Mouse (Mus musculus) adrenal gland, postnatal 14 days (tissue): Measurements from ENCODE around the gene Pex11a. TPM values are rescaled to one million over a fixed set of nuclear protein-coding genes. Genes with fewer than 3 reads are reported as not detected.
"Not testable (repeated sequence)": the region's sequence is repeated elsewhere in the genome, so short reads cannot be mapped to it uniquely, and the experiment has no call there.

Experiments used
- DNase-seq: peaks from one replicate; pipeline ENCODE4 v3.0.0; 2021; ENCODE audit warnings: mixed read lengths
- long read RNA-seq, 2 experiments: library from polyadenylated mRNA; stranded (forward); transcript quantifications; one replicate each; pipeline ENCODE4 v2.0.0; 2021
- total RNA-seq: library from RNA; stranded (reverse); gene quantifications from 2 replicates; pipeline ENCODE4 v1.2.3, GENCODE M21; 2021

Pex11a gene
- total RNA-seq: 45.9 and 53.5 TPM in 2 replicates
- long read RNA-seq, experiment 1, transcript Pex11a-201 (3 exons, 2,241 nt): major isoform, 29 of 46 reads
- long read RNA-seq, experiment 1, transcript Pex11a-203 (2 exons, 1,044 nt): minor isoform, 12 of 46 reads
- long read RNA-seq, experiment 1, partial matches to known transcripts: 0 of 46 reads
- long read RNA-seq, experiment 1, other reads (novel, unspliced or antisense): 3 of 46 reads
- long read RNA-seq, experiment 2, transcript Pex11a-201 (3 exons, 2,241 nt): major isoform, 26 of 43 reads
- long read RNA-seq, experiment 2, transcript Pex11a-203 (2 exons, 1,044 nt): minor isoform, 9 of 43 reads
- long read RNA-seq, experiment 2, partial matches to known transcripts: 0 of 43 reads
- long read RNA-seq, experiment 2, other reads (novel, unspliced or antisense): 3 of 43 reads

GRCm38 (mm10) chr7:79742659-79743536, at the start of gene Pex11a, which contains the start of gene Wdr93:
TSS of gene Pex11a (minus strand) at chr7:79743131.
TSS of gene Wdr93 (plus strand) at chr7:79743163.
- peak; percentile 93 for DNase-seq

- not testable (repeated sequence) for DNase-seq
Observed at GRCm38 (mm10) chr7:79789812-79790211, 46.9 kb upstream of the Pex11a start.

- peak; percentile 82 for DNase-seq
Observed at GRCm38 (mm10) chr7:79786295-79786694, 43.4 kb upstream of the Pex11a start.

- DNase-seq: no peak
Observed at GRCm38 (mm10) chr7:79782516-79782855, 39.6 kb upstream of the Pex11a start.

- peak; percentile 69 for DNase-seq
Observed at GRCm38 (mm10) chr7:79781826-79782515, 39.0 kb upstream of the Pex11a start.

GRCm38 (mm10) chr7:79780647-79781626, 38.0 kb upstream of the Pex11a start:
- peak; percentile 89 for DNase-seq

- peak; percentile 61 for DNase-seq
Observed at GRCm38 (mm10) chr7:79771561-79772512, 28.9 kb upstream of the Pex11a start.

- DNase-seq: no peak
Observed at GRCm38 (mm10) chr7:79769664-79770063, 26.7 kb upstream of the Pex11a start.

GRCm38 (mm10) chr7:79765991-79766390, 23.1 kb upstream of the Pex11a start:
- DNase-seq: no peak

GRCm38 (mm10) chr7:79762106-79762505, 19.2 kb upstream of the Pex11a start:
- DNase-seq: no peak

- DNase-seq: no peak
Observed at GRCm38 (mm10) chr7:79761124-79761876, 18.4 kb upstream of the Pex11a start.

GRCm38 (mm10) chr7:79759766-79760165, 16.8 kb upstream of the Pex11a start:
- no peak for DNase-seq

GRCm38 (mm10) chr7:79758176-79758575, 15.2 kb upstream of the Pex11a start:
- peak; percentile 76 for DNase-seq

GRCm38 (mm10) chr7:79756334-79756733, 13.4 kb upstream of the Pex11a start:
- DNase-seq: no peak

GRCm38 (mm10) chr7:79749511-79749910, 6.6 kb upstream of the Pex11a start:
- no peak for DNase-seq

GRCm38 (mm10) chr7:79747659-79748058, 4.7 kb upstream of the Pex11a start:
- DNase-seq: no peak

- no peak for DNase-seq
Observed at GRCm38 (mm10) chr7:79744585-79744984, 1.7 kb upstream of the Pex11a start.

- DNase-seq: no peak
Observed at GRCm38 (mm10) chr7:79744051-79744450, 1.1 kb upstream of the Pex11a start.

- no peak for DNase-seq
Observed at GRCm38 (mm10) chr7:79742277-79742658, 663 bp downstream of the Pex11a start.
